ENCODE assay signal across 12 mouse cellular contexts in the genomic region with DNA sequence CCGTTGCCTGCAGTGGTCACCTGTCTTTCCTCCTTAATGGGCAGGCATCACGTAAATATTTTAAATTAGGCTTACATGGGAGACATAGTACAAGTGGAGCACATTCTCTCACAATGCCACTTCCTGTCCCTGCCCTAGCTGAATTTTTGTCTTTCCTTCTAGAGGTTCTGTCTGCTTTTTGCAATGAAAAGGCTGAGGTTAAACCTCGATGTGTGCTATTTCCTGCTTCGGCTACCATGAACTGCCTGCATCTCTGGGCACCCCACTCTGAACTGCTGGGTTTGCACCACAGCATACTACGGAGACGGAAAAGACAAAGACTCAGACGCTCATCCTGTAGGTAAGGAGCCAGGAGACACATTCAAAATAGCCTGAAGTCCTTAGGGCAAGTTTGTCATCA.
DNase-seq lines count a peak whose midpoint lies in the region; ATAC-seq and TF ChIP-seq lines count a peak whose summit lies in the region.
"Had no signal": no experiment of that assay in that cellular context is flagged by ENCODE, and none has a peak within 500 bp of the region (broad histone marks: within the 10 kb centered on the region; RNA-seq: fewer than 3 reads in every experiment).

No protein-coding gene starts in this region.

- peak overlapping the region; percentile 64 for H3K27ac ChIP-seq in hindbrain, embryonic 10.5 days
- H3K27ac ChIP-seq in hindbrain, embryonic 14.5 days = no peak overlapping the region
- peak overlapping the region; percentile 77; the same call in 1 of the 2 replicates for H3K27ac ChIP-seq in embryonic facial prominence, embryonic 10.5 days (replicated peaks)
- no peak overlapping the region for H3K27ac ChIP-seq in liver, postnatal 0 days (ENCODE audit: low read depth)
- H3K27ac ChIP-seq in forebrain, embryonic 12.5 days = no peak overlapping the region
- H3K27ac ChIP-seq: liver, embryonic 13.5 days had no signal

- no peaks in the 10 kb centered on the region for H3K27me3 ChIP-seq in hindbrain, embryonic 10.5 days (ENCODE audit: insufficient read depth, poor library complexity, severe bottlenecking)
- H3K27me3 ChIP-seq in hindbrain, embryonic 14.5 days (ENCODE audit: control insufficient read depth, insufficient read depth, low read length) = no peaks in the 10 kb centered on the region
- H3K27me3 ChIP-seq in embryonic facial prominence, embryonic 10.5 days (replicated peaks; ENCODE audit: low read depth, poor library complexity, severe bottlenecking) = no peaks in the 10 kb centered on the region
- H3K27me3 ChIP-seq in liver, postnatal 0 days (ENCODE audit: insufficient read depth, low read length) = no peaks in the 10 kb centered on the region
- H3K27me3 ChIP-seq in forebrain, embryonic 12.5 days = no peaks in the 10 kb centered on the region
- H3K27me3 ChIP-seq: liver, embryonic 13.5 days; stomach, embryonic 15.5 days had no signal

- WGBS in hindbrain, embryonic 10.5 days = 74% methylated on average over 7 of the region's 7 CpGs
- 82% methylated on average over 7 of the region's 7 CpGs for WGBS in hindbrain, embryonic 14.5 days
- 67% methylated on average over 7 of the region's 7 CpGs for WGBS in embryonic facial prominence, embryonic 10.5 days
- 31% methylated on average over 7 of the region's 7 CpGs for WGBS in liver, postnatal 0 days (ENCODE audit: insufficient replicate concordance)
- WGBS in forebrain, embryonic 12.5 days = 80% methylated on average over 7 of the region's 7 CpGs

- H3K4me2 ChIP-seq in hindbrain, embryonic 14.5 days (replicated peaks) = no peak overlapping the region
- no peak overlapping the region for H3K4me2 ChIP-seq in liver, postnatal 0 days (ENCODE audit: low read depth, low read length)
- H3K4me2 ChIP-seq in forebrain, embryonic 12.5 days = no peak overlapping the region
- H3K4me2 ChIP-seq: liver, embryonic 13.5 days; stomach, embryonic 15.5 days had no signal

- H3K9ac ChIP-seq in hindbrain, embryonic 14.5 days = no peak overlapping the region
- H3K9ac ChIP-seq in liver, postnatal 0 days (replicated peaks) = no peak overlapping the region
- no peak overlapping the region for H3K9ac ChIP-seq in forebrain, embryonic 12.5 days
- H3K9ac ChIP-seq: liver, embryonic 13.5 days; stomach, embryonic 15.5 days had no signal

- no peaks in the 10 kb centered on the region for H3K9me3 ChIP-seq in hindbrain, embryonic 10.5 days
- no peaks in the 10 kb centered on the region for H3K9me3 ChIP-seq in hindbrain, embryonic 14.5 days (ENCODE audit: control insufficient read depth, low read length)
- no peaks in the 10 kb centered on the region for H3K9me3 ChIP-seq in embryonic facial prominence, embryonic 10.5 days
- H3K9me3 ChIP-seq in liver, postnatal 0 days (ENCODE audit: low read length) = no peaks in the 10 kb centered on the region
- no peaks in the 10 kb centered on the region for H3K9me3 ChIP-seq in forebrain, embryonic 12.5 days
- H3K9me3 ChIP-seq: liver, embryonic 13.5 days; stomach, embryonic 15.5 days had no signal

- no peak for TF ChIP-seq EP300 in liver, postnatal 0 days (IDR thresholded peaks at IDR 0.05; ENCODE audit: low read depth)

- no peak for TF ChIP-seq CTCF in liver, postnatal 0 days (IDR thresholded peaks at IDR 0.05; ENCODE audit: low read depth)

- DNase-seq in hindbrain, embryonic 10.5 days (ENCODE audit: low spot score) = no peak
- DNase-seq in hindbrain, embryonic 14.5 days (ENCODE audit: low spot score) = no peak
- DNase-seq in CD8-positive naive resting alpha-beta T cell, adult 2 months (ENCODE audit: low read depth in 2 of 2, low spot score in 2 of 2) = peak; percentile 39 to 64
- no peak for DNase-seq in embryonic facial prominence, embryonic 10.5 days (ENCODE audit: low spot score)
- peak; percentile 25 to 58 for DNase-seq in thymus, adult 18-20 months
- no peak for DNase-seq in liver, postnatal 0 days
- DNase-seq in left cerebral cortex, adult 8-10 months (ENCODE audit: low spot score in 2 of 2) = no peak
- DNase-seq: adrenal gland, postnatal 36 days; liver, embryonic 13.5 days had no signal

- H3K4me3 ChIP-seq in hindbrain, embryonic 10.5 days = no peak overlapping the region
- H3K4me3 ChIP-seq in hindbrain, embryonic 14.5 days (replicated peaks; ENCODE audit: low read length) = no peak overlapping the region
- no peak overlapping the region for H3K4me3 ChIP-seq in embryonic facial prominence, embryonic 10.5 days
- no peak overlapping the region for H3K4me3 ChIP-seq in liver, postnatal 0 days (ENCODE audit: low read depth, low read length)
- no peak overlapping the region for H3K4me3 ChIP-seq in forebrain, embryonic 12.5 days (replicated peaks)
- H3K4me3 ChIP-seq: liver, embryonic 13.5 days; stomach, embryonic 15.5 days had no signal

- H3K36me3 ChIP-seq in hindbrain, embryonic 10.5 days = no peaks in the 10 kb centered on the region
- no peaks in the 10 kb centered on the region for H3K36me3 ChIP-seq in hindbrain, embryonic 14.5 days (replicated peaks; ENCODE audit: control insufficient read depth, insufficient read depth)
- H3K36me3 ChIP-seq in embryonic facial prominence, embryonic 10.5 days (replicated peaks) = no peaks in the 10 kb centered on the region
- no peaks in the 10 kb centered on the region for H3K36me3 ChIP-seq in liver, postnatal 0 days (replicated peaks; ENCODE audit: insufficient read depth, low read length)
- H3K36me3 ChIP-seq in forebrain, embryonic 12.5 days (replicated peaks) = no peaks in the 10 kb centered on the region
- H3K36me3 ChIP-seq: liver, embryonic 13.5 days; stomach, embryonic 15.5 days had no signal

- peaks cover 48% of the 10 kb centered on the region for H3K4me1 ChIP-seq in hindbrain, embryonic 10.5 days (replicated peaks)
- peaks cover 10% of the 10 kb centered on the region for H3K4me1 ChIP-seq in hindbrain, embryonic 14.5 days (replicated peaks; ENCODE audit: control insufficient read depth, insufficient read depth, low read length)
- H3K4me1 ChIP-seq in embryonic facial prominence, embryonic 10.5 days = peaks cover 33% of the 10 kb centered on the region
- no peaks in the 10 kb centered on the region for H3K4me1 ChIP-seq in liver, postnatal 0 days (ENCODE audit: insufficient read depth)
- peaks cover 10% of the 10 kb centered on the region for H3K4me1 ChIP-seq in forebrain, embryonic 12.5 days
- H3K4me1 ChIP-seq: liver, embryonic 13.5 days had no signal

- ATAC-seq in hindbrain, embryonic 14.5 days (ENCODE audit: low FRiP score) = no peak
- ATAC-seq in liver, postnatal 0 days = no peak
- no peak for ATAC-seq in forebrain, embryonic 12.5 days (ENCODE audit: low FRiP score)
- ATAC-seq: intestine, postnatal 0 days had no signal

Comparison
In these comparisons a context has a peak if more than half of its experiments do, and no peak if none do; other contexts are left out.
1. H3K27ac ChIP-seq: peak in hindbrain, embryonic 10.5 days (single experiment) and embryonic facial prominence, embryonic 10.5 days (single experiment); none in hindbrain, embryonic 14.5 days (single experiment), liver, postnatal 0 days (single experiment) and forebrain, embryonic 12.5 days (single experiment).
2. DNase-seq: peak in CD8-positive naive resting alpha-beta T cell, adult 2 months (2 of 2) and thymus, adult 18-20 months (2 of 2); none in hindbrain, embryonic 10.5 days (single experiment), hindbrain, embryonic 14.5 days (single experiment), embryonic facial prominence, embryonic 10.5 days (single experiment), liver, postnatal 0 days (single experiment) and left cerebral cortex, adult 8-10 months (0 of 2).